Mouse (Mus musculus) CD4-positive, CD25-positive, alpha-beta regulatory T cell, adult 2 months (primary cell): ENCODE data around the gene Olfr351.

Experiments used
- DNase-seq: peaks from one replicate; pipeline ENCODE4 v3.0.0-alpha.2; 2012; ENCODE audit warnings: low read depth, low spot score

The Olfr351 gene

GRCm38 (mm10) chr2:36862560-36862959 lies at the start of gene Olfr351:
TSS of gene Olfr351 (minus strand) at chr2:36862660.
- DNase-seq = no peak

- no peak for DNase-seq
Measured at GRCm38 (mm10) chr2:36905380-36905779, 42.9 kb upstream of the Olfr351 start, which contains the start of gene Olfr354. TSS of gene Olfr354 (plus strand) at chr2:36905680.

- no peak for DNase-seq
Measured at GRCm38 (mm10) chr2:36897114-36897513, 34.7 kb upstream of the Olfr351 start.

GRCm38 (mm10) chr2:36892836-36893235 lies 30.4 kb upstream of the Olfr351 start, which contains the start of gene Olfr353:
TSS of gene Olfr353 (minus strand) at chr2:36892936.
- DNase-seq = no peak

GRCm38 (mm10) chr2:36868160-36868559 lies 5.7 kb upstream of the Olfr351 start, which contains the start of gene Olfr352:
TSS of gene Olfr352 (plus strand) at chr2:36868460.
- no peak for DNase-seq

DNA sequence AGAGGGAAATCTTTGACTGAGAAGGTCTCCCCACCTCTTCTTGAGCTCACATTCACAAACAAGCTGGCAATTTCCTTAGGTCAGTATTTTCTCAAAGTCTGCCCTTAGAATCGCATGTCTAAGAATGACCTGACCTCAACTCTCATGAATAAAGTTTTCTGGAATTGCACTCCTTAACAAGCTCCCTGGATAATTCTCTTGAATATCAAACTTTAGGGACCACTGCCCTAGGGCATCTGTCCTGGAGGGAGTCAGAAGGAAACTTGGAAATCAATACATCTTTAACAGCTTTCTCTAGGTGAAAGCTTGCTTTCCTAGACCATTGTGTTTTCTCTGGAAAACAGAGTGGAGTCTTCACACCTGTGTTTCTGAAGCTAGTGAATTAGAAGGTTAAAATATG lies 16.4 kb downstream of the Olfr351 start, which contains the start of gene Olfr350:
Olfr350 (plus strand) TSS at position 301 of the 400 bp plus-strand sequence.
- DNase-seq = no peak

GRCm38 (mm10) chr2:36816932-36817331 lies 45.5 kb downstream of the Olfr351 start, which contains the start of gene Olfr3:
TSS of gene Olfr3 (minus strand) at chr2:36817032.
- no peak for DNase-seq
